Mouse (Mus musculus) spleen, adult 2 months (tissue): ENCODE results near the gene Khdc4.

Source experiments
- CTCF ChIP-seq: fragments of 200-500 bp; IDR thresholded peaks from 2 replicates; pipeline ENCODE4 v1.5.1; 2011; ENCODE audit warnings: mild to moderate bottlenecking, inconsistent platforms; ENCODE audit not compliant: insufficient read depth, insufficient read length, insufficient replicate concordance; ENCODE audit errors: extremely low read depth
- POLR2A ChIP-seq: fragments of 200-500 bp; IDR thresholded peaks from 2 replicates; pipeline ENCODE4 v1.6.1; 2011; ENCODE audit warnings: low read depth, low read length, inconsistent platforms

GRCm38 (mm10) chr3:88637134-88637533 lies 48.5 kb upstream of the Khdc4 start:
- no peak for TF ChIP-seq POLR2A
- no peak for TF ChIP-seq CTCF
